Mouse (Mus musculus): Measurements from ENCODE around the gene Amz1. TPM values are rescaled to one million over a fixed set of nuclear protein-coding genes. Genes with fewer than 3 reads are reported as not detected.

Gene Amz1
- total and polyA plus RNA-seq, 2 experiments from 2014 or later: 12.2 to 14.2 TPM

DNA sequence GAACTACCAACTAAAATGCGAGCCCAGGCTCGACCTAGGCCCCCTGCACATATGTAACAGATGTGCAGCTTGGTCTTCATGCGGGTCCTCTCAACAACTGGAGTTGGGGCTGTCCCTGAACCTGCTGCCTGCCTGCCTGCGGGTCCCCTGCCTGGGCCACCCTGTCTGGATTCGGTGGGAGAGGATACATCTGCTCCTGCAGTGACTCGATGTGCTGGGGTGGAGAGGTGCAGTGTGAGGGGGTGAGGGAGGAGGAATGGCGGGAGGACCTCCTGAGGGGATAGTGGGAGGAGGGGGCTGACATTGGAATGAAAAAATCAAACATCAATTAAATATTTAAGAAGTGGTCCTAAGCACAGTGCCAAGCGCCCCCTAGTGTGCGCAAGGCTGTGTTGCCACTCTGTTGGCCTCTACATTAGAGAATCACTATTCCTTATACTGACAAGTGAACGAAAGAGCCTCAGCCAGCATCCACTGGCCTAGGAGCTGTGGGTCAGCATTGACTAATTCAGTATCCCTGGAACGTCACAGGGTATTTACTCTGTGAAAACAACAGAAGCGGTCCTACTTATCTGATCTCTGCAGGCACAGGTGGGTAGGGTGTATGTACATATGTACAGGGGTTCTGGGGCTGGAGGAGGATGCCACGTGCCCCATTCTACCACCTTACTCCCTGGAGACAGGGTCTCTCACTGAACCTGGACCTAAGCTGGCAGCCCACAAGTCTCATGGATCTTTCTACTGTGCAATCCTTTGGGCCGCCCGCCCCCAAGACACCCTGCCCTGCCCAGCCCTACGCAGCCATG lies 39.4 kb upstream of the Amz1 start:
- 60% methylated on average over 16 of the region's 16 CpGs for WGBS
- no peak overlapping the region for H3K4me2 ChIP-seq (ENCODE audit: low read depth)
- DNase-seq (peak; percentile 76), ATAC-seq (peak; percentile 74)
- H3K4me1 ChIP-seq (ENCODE audit: insufficient read depth): no peaks in the 10 kb centered on the region
- no peaks in the 10 kb centered on the region for H3K27me3 ChIP-seq (ENCODE audit: insufficient read depth, low read length)
- peak; percentile 84 for TF ChIP-seq CTCF (IDR thresholded peaks at IDR 0.05; ENCODE audit: low read depth)
- H3K4me3 ChIP-seq (ENCODE audit: low read depth, low read length): no peak overlapping the region
- H3K9me3 ChIP-seq (ENCODE audit: low read length): no peaks in the 10 kb centered on the region
- H3K36me3 ChIP-seq (ENCODE audit: insufficient read depth): peaks cover 34% of the 10 kb centered on the region
- H3K27ac ChIP-seq (ENCODE audit: low read depth, low read length): no peak overlapping the region
- no peak overlapping the region for H3K9ac ChIP-seq

DNA sequence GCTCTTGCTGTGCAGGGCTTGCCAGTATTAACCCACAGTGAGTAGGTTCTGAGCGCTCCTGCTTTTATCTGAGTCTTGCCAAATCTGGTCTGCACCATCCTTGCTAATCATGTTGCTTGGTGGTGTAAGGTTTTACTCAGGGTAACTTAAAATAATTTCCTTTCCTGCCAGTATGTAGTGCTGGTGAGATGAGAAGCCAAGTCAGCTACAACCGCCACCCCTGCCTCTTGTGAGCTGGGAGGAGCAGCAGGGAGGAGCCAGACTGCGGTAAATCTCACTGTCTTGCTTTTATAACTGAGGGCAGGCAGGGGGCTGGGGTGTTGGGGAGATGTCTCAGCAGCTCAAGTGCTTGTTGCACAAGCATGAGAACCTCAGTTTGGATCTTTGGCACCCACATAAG lies 35.5 kb upstream of the Amz1 start:
- Histone ChIP-seq H3K4me1 (ENCODE audit: insufficient read depth) (no peaks in the 10 kb centered on the region), H3K27me3 (ENCODE audit: insufficient read depth, low read length) (no peaks in the 10 kb centered on the region), H3K9ac (no peak overlapping the region), H3K27ac (ENCODE audit: low read depth, low read length) (no peak overlapping the region), H3K36me3 (ENCODE audit: insufficient read depth) (peaks cover 50% of the 10 kb centered on the region), H3K9me3 (ENCODE audit: low read length) (no peaks in the 10 kb centered on the region), H3K4me3 (ENCODE audit: low read depth, low read length) (no peak overlapping the region), H3K4me2 (ENCODE audit: low read depth) (no peak overlapping the region)
- 82% methylated on average over 3 of the region's 3 CpGs for WGBS
- ATAC-seq: no peak
- DNase-seq: no peak
- TF ChIP-seq CTCF (IDR thresholded peaks at IDR 0.05; ENCODE audit: low read depth): no peak

DNA sequence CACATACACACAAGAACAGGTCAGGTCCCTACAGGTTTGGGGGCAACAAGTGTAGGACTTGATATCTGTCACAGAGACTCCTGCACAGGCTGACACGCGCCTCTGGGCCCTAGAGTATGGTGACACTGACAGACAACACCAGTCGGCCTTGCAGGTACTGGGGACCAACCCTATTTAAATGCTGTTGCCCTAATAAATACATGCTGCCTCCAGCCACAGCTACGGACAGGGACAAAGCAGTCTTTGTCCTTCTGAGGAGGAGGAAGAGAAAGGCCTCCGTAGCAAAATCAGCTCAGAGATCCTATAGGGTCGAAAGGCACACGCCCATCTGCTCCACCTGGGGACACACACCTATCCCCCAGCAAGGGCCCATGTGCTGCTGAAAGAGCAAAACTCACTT lies 27.9 kb upstream of the Amz1 start:
- WGBS: 78% methylated on average over 7 of the region's 7 CpGs
- Histone ChIP-seq H3K4me1 (ENCODE audit: insufficient read depth) (peaks cover 3% of the 10 kb centered on the region; the same call in 1 of the 2 replicates), H3K4me2 (ENCODE audit: low read depth) (no peak overlapping the region), H3K9ac (no peak overlapping the region), H3K36me3 (ENCODE audit: insufficient read depth) (peaks cover 43% of the 10 kb centered on the region), H3K27me3 (ENCODE audit: insufficient read depth, low read length) (no peaks in the 10 kb centered on the region), H3K27ac (ENCODE audit: low read depth, low read length) (no peak overlapping the region), H3K9me3 (ENCODE audit: low read length) (no peaks in the 10 kb centered on the region), H3K4me3 (ENCODE audit: low read depth, low read length) (no peak overlapping the region)
- ATAC-seq (no peak), DNase-seq (no peak)
- TF ChIP-seq CTCF (IDR thresholded peaks at IDR 0.05; ENCODE audit: low read depth): no peak

DNA sequence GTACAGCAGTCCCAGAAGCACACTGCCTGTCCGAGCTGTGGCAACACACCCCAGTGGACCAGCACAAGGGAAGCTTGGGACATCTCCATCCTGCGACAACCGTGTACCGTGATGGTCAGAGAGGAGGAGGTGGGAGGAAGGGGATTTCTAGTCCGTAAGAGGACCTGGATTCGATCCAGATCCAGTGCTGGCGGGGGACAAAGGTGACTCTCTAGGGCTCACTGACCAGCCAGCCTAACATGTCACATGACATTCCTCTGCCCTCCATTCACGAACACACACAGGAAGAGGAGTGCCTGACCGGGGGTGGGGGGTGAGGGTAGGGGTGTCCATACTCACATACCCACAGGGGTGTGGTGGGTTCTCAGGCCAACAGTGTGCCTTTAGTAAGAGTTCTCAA lies 24.2 kb upstream of the Amz1 start:
- Histone ChIP-seq H3K9ac (no peak overlapping the region), H3K27ac (ENCODE audit: low read depth, low read length) (no peak overlapping the region), H3K4me3 (ENCODE audit: low read depth, low read length) (no peak overlapping the region), H3K9me3 (ENCODE audit: low read length) (no peaks in the 10 kb centered on the region), H3K27me3 (ENCODE audit: insufficient read depth, low read length) (no peaks in the 10 kb centered on the region), H3K36me3 (ENCODE audit: insufficient read depth) (peaks cover 22% of the 10 kb centered on the region), H3K4me2 (ENCODE audit: low read depth) (no peak overlapping the region), H3K4me1 (ENCODE audit: insufficient read depth) (peaks cover 7% of the 10 kb centered on the region)
- WGBS: 79% methylated on average over 9 of the region's 9 CpGs
- TF ChIP-seq CTCF (IDR thresholded peaks at IDR 0.05; ENCODE audit: low read depth): no peak
- no peak for DNase-seq
- no peak for ATAC-seq

DNA sequence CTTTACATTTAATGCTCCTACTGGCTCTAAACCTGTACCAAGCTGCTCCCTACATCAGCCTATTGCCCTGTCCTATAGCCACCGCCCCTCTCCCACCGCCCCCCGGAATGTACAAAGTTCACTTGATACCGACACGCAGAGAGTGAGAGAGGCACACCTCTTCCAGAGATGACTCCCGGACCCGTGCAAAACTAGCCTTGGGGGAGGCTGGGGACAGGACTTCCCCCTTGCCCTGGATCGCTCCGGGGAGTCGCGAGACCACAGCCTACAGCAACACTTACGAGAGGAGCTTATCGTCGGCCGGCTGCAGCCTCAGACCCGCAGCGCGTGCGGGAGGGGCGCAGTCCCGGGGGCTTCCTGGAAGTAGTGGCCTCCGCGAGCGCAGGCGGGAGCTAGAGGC lies 22.3 kb upstream of the Amz1 start:
- no peak for DNase-seq
- H3K27me3 ChIP-seq (ENCODE audit: insufficient read depth, low read length): no peaks in the 10 kb centered on the region
- WGBS: 1% methylated on average over 25 of the region's 25 CpGs

DNA sequence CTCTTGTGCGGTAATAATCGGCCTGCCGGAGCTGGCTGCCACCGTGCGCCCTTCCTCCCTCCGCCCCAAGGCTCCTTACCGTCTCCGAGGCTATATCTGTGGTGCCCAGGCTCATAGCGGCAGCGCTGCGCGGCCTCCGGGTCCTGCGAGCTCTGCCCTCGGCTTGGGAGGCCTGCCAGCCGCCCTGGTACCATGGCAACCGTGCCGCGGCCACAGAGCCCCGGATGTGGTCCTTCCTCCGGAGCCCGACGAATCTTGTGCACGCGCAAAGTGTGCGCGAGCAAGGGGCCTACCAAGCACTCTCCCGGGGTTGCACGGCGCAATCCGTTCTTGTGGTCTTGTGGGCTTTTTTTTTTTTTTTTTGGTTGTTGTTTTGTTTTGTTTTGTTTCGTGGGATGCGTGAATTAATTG lies 21.8 kb upstream of the Amz1 start, which contains the start of gene Iqce:
TSS of gene Iqce (minus strand) at position 276 of the 411 bp plus-strand sequence.
- Histone ChIP-seq H3K9me3 (ENCODE audit: low read length) (no peaks in the 10 kb centered on the region), H3K36me3 (ENCODE audit: insufficient read depth) (peaks cover 6% of the 10 kb centered on the region; the same call in 1 of the 2 replicates), H3K4me2 (ENCODE audit: low read depth) (peak within 1 kb of the TSS; percentile 72), H3K27ac (ENCODE audit: low read depth, low read length) (peak within 1 kb of the TSS; percentile 69), H3K4me3 (ENCODE audit: low read depth, low read length) (peak within 1 kb of the TSS; percentile 63), H3K27me3 (ENCODE audit: insufficient read depth, low read length) (no peaks in the 10 kb centered on the region), H3K9ac (peak within 1 kb of the TSS; percentile 85), H3K4me1 (ENCODE audit: insufficient read depth) (peaks cover 11% of the 10 kb centered on the region)
- no peak; the same call in 1 of the 2 replicates for TF ChIP-seq CTCF (IDR thresholded peaks at IDR 0.05; ENCODE audit: low read depth)
- 4% methylated on average over 30 of the region's 33 CpGs for WGBS
- ATAC-seq: peak; percentile 66
- DNase-seq: peak; percentile 96

More for the DNA sequence above, 22.3 kb upstream of the Amz1 start:
- Histone ChIP-seq H3K9me3 (ENCODE audit: low read length) (no peaks in the 10 kb centered on the region), H3K27ac (ENCODE audit: low read depth, low read length) (peak overlapping the region; percentile 69), H3K9ac (peak overlapping the region; percentile 85), H3K4me2 (ENCODE audit: low read depth) (peak overlapping the region; percentile 72), H3K36me3 (ENCODE audit: insufficient read depth) (peaks cover 10% of the 10 kb centered on the region), H3K4me1 (ENCODE audit: insufficient read depth) (peaks cover 11% of the 10 kb centered on the region), H3K4me3 (ENCODE audit: low read depth, low read length) (peak overlapping the region; percentile 63)
- no peak for TF ChIP-seq CTCF (IDR thresholded peaks at IDR 0.05; ENCODE audit: low read depth)
- peak; percentile 5; the same call in 1 of the 2 replicates for ATAC-seq

DNA sequence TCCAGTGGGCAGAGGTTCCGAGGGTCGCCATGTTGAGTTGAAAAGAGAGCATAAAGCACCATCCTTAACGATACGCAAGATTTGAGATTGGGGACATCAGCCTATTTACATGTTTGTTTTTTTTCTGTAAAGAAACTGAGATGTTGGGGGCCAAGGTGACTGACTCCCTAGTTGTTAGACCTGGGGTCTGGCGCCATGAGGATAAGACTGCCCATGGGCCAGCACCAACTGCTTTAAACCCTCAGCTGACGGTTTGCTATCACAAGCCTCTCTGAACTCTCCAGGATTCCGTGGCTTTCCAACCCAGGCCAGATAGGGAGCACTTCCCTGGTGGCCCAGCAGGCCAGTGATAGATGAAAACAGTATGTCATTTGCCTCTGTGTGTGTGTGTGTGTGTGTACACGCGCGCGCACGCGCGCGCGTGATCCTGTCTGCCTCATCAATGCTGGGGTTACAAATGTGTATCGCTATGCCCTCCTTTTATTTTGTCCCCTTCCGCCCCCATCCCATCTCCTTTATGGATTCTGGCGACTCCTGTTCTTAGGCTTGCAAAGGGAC lies 21.2 kb upstream of the Amz1 start:
- DNase-seq (no peak), ATAC-seq (no peak)
- Histone ChIP-seq H3K4me1 (ENCODE audit: insufficient read depth) (peaks cover 11% of the 10 kb centered on the region), H3K4me3 (ENCODE audit: low read depth, low read length) (peak overlapping the region; percentile 63), H3K9ac (peak overlapping the region; percentile 85; the same call in 1 of the 2 replicates), H3K4me2 (ENCODE audit: low read depth) (peak overlapping the region; percentile 72), H3K9me3 (ENCODE audit: low read length) (no peaks in the 10 kb centered on the region), H3K36me3 (ENCODE audit: insufficient read depth) (peaks cover 4% of the 10 kb centered on the region), H3K27ac (ENCODE audit: low read depth, low read length) (peak overlapping the region; percentile 69), H3K27me3 (ENCODE audit: insufficient read depth, low read length) (no peaks in the 10 kb centered on the region)
- TF ChIP-seq CTCF (IDR thresholded peaks at IDR 0.05; ENCODE audit: low read depth): no peak
- WGBS: 66% methylated on average over 19 of the region's 19 CpGs

All from forebrain, postnatal 0 days (tissue).